11 mouse cellular contexts compared by ENCODE assay signal in the genomic region with DNA sequence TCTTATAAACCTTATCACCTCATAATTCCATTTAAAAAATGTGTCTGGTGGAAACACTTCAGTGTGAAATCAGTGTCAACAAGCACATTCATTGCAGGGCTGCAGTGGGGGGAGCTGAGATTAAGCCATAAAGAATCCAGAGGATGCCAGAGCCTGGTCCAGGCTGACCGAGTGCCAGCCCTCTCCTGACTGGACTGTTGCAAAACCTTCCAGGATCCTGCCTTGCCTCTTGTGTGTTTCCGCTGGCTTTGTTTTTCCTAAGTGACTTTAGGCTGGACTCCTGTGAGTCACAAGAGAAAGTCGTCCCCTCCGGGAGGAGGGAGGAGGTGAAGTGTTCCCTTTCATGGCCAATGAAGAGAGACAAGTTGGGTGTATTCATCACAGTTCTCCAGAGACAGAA.
A peak's percentile ranks its signal among the peaks of the same experiment; 100 is the strongest.
DNase-seq lines count a peak whose midpoint lies in the region; ATAC-seq and TF ChIP-seq lines count a peak whose summit lies in the region.
"Had no signal": no experiment of that assay in that cellular context is flagged by ENCODE, and none has a peak within 500 bp of the region (broad histone marks: within the 10 kb centered on the region; RNA-seq: fewer than 3 reads in every experiment).

No protein-coding gene starts in this region.

- H3K27me3 ChIP-seq in stomach, embryonic 16.5 days (ENCODE audit: control insufficient read depth, insufficient read depth, low read length), result no peaks in the 10 kb centered on the region
- H3K27me3 ChIP-seq: limb, embryonic 13.5 days had no signal

- H3K4me1 ChIP-seq in lung, adult 2 months (ENCODE audit: control insufficient read depth, insufficient read depth, low read length), result peaks cover 44% of the 10 kb centered on the region
- peaks cover 13% of the 10 kb centered on the region; the same call in 1 of the 2 replicates for H3K4me1 ChIP-seq in stomach, embryonic 16.5 days (ENCODE audit: control insufficient read depth, insufficient read depth, low read length)

- 25% methylated on average over 4 of the region's 4 CpGs for WGBS in lung, adult 2 months
- 47% methylated on average over 4 of the region's 4 CpGs for whole genome bisulfite sequencing in stomach, embryonic 16.5 days

- no peaks in the 10 kb centered on the region for H3K9me3 ChIP-seq in stomach, embryonic 16.5 days (replicated peaks; ENCODE audit: control insufficient read depth, low read length)
- H3K9me3 ChIP-seq: limb, embryonic 13.5 days had no signal

- DNase-seq in lung, adult 18-20 months, result peak; percentile 84 to 89
- no peak for DNase-seq in lung, adult 2 months
- DNase-seq in fibroblast of lung, adult 2 months (ENCODE audit: low read depth), result peak; percentile 92
- DNase-seq in heart, postnatal 14 days, result peak; percentile 56 to 66
- DNase-seq in left cerebral cortex, adult 9 months (ENCODE audit: low spot score in 2 of 2), result no peak
- no peak for DNase-seq in cerebellum, adult 18-20 months
- DNase-seq in thymus, postnatal 4 days, result no peak
- DNase-seq: embryo, embryonic 11 days; thymus, postnatal 14 days had no signal

- no peak overlapping the region for H3K4me3 ChIP-seq in lung, adult 2 months (replicated peaks; ENCODE audit: extremely low read depth, low read depth, low read length)
- no peak overlapping the region for H3K4me3 ChIP-seq in stomach, embryonic 16.5 days (replicated peaks; ENCODE audit: low read length)
- H3K4me3 ChIP-seq: limb, embryonic 13.5 days had no signal

- no peak for TF ChIP-seq CTCF in lung, adult 2 months (IDR thresholded peaks at IDR 0.05; ENCODE audit: insufficient read depth, low read length)

- TF ChIP-seq POLR2A in lung, adult 2 months (IDR thresholded peaks at IDR 0.05; ENCODE audit: borderline replicate concordance, extremely low read depth, low read depth, low read length), result no peak

- no peaks in the 10 kb centered on the region for H3K36me3 ChIP-seq in stomach, embryonic 16.5 days (ENCODE audit: control insufficient read depth, insufficient read depth, low read length)
- H3K36me3 ChIP-seq: limb, embryonic 13.5 days had no signal

- no peak overlapping the region for H3K9ac ChIP-seq in stomach, embryonic 16.5 days (ENCODE audit: low read length)
- H3K9ac ChIP-seq: limb, embryonic 13.5 days had no signal

- ATAC-seq in stomach, embryonic 16.5 days (ENCODE audit: insufficient read depth, low FRiP score), result peak; percentile 23; the same call in 1 of the 2 replicates

- H3K27ac ChIP-seq in stomach, embryonic 16.5 days (ENCODE audit: low read length), result no peak overlapping the region
- H3K27ac ChIP-seq: limb, embryonic 13.5 days had no signal

- intact Hi-C loops in heart, postnatal 14 days (cut with DNase I), result no loop called here

- no peak overlapping the region for H3K4me2 ChIP-seq in stomach, embryonic 16.5 days (ENCODE audit: low read depth, low read length)
- H3K4me2 ChIP-seq: limb, embryonic 13.5 days had no signal

Comparison
In these comparisons a context has a peak if more than half of its experiments do, and no peak if none do; other contexts are left out.
1. DNase-seq: peak in lung, adult 18-20 months (2 of 2), fibroblast of lung, adult 2 months (single experiment) and heart, postnatal 14 days (2 of 2); none in lung, adult 2 months (single experiment), left cerebral cortex, adult 9 months (0 of 2), cerebellum, adult 18-20 months (0 of 2) and thymus, postnatal 4 days (single experiment).